Mouse (Mus musculus): ENCODE results near the gene Apol11b. TPM values are rescaled to one million over a fixed set of nuclear protein-coding genes. Genes with fewer than 3 reads are reported as not detected.
"Not testable (repeated sequence)": the region's sequence is repeated elsewhere in the genome, so short reads cannot be mapped to it uniquely, and the experiment has no call there.

Gene Apol11b
- 1 to 10 TPM; 2.5 to 2.8 TPM for total RNA-seq (2021)
- long read RNA-seq, experiment 1, result 0 reads
- long read RNA-seq, experiment 2, partial matches to known transcripts, result 0 of 1 reads
- long read RNA-seq, experiment 2, other reads (novel, unspliced or antisense), result 1 of 1 reads

GRCm38 (mm10) chr15:77643176-77643575 lies at the start of gene Apol11b:
Gene Apol11b (minus strand): TSS chr15:77643286.
- not testable (repeated sequence) for DNase-seq

DNA sequence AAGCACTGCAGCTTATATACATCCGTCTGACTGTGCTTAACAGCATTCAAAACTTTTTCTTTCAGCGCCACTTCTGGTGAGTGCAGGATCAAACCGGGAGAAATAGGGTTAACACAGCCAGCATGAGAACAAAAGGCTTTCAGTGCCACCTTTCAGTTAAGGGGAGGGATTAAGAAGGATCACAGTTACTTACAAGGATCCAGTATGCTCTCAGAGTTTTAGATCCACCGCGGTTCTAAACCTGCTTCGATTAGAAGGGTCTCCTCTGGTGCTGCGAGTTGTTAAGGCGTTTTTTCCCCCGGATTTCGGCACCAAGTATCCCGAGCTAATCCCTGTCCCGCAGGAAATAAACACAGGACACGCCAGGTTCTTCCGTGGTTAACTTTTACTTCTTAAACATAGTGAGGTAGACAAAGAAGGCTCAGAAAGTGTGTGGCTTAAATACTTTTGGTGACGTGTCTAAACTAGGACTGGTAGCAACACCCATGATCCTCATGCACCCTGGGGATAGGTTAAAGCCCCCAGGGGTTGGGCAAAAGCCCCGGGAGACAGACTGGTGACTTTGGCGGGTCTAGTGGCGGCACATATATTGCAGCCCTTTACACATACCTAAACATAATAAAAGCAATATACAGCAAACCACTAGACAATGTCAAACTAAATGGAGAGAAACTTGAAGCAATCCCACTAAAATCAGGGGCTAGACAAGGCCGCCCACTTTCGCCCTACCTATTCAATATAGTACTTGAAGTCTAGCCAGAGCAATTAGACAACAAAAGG lies 48.6 kb upstream of the Apol11b start:
- DNase-seq, result not testable (repeated sequence)

- DNase-seq, result peak; percentile 18 to 69
These were observed 40.9 kb upstream of the Apol11b start for GRCm38 (mm10) chr15:77683944-77684343.

DNA sequence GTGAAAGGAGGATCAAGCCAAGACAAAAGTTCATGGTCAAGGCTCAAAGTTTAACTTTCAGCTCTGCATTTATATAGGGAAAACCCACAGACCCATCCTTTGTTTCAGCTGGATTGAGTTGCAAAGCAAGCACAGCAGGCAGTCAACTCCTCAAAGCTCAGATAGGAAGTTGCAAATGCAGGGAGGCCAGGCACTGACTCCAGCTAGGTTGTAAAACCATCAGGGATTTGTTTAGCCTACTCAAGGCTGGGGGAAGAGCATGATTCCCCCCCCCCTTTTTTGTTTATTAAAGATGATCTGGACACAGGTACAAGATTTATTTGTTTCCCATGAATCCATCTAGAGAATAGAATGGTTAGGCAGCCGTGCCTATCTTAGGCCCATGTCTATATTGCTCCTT lies 31.0 kb upstream of the Apol11b start:
- DNase-seq, result not testable (repeated sequence)

- peak in 1 of 2 experiments; percentile 1 for DNase-seq
These were observed 18.8 kb upstream of the Apol11b start for GRCm38 (mm10) chr15:77661841-77662240.

DNA sequence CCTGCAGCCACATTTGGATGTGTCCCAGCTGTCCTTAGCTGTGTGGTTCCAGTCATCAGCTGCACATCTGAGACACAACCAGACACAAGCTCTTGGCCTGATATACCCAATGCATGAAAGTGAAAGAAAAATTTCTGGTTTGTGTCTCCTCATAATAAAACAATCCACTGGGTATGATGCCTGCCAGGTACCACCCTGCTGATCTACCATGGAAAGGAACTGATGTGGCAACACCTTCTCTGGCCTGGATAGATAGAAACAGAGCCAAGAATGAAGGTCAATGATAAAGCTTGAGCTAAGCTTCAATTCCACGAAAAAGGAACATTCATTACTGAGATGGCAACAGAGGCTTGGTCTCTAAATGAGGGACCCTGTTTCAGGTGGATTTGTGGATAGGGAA lies 16.7 kb upstream of the Apol11b start:
- DNase-seq, result not testable (repeated sequence)

DNA sequence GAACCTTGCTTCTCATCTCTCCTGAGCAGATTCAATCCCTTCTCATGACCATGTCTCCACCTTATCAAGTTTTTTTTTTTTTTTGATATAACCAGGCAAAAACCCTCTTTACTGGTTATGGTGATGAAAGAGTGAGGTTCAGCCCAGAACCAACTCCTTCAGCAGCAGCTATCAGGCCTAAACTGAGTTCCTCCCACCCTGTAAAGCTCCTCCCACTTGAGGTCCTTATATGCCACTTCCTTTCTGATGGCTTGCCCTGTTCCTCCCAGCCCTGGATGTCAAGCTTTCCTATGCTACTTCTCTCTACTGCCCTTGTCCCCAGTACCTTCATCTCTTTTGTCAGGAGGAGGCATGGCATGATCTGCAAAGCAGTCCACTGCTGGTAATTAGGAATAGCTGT lies 8.1 kb upstream of the Apol11b start:
- DNase-seq, result not testable (repeated sequence)

DNA sequence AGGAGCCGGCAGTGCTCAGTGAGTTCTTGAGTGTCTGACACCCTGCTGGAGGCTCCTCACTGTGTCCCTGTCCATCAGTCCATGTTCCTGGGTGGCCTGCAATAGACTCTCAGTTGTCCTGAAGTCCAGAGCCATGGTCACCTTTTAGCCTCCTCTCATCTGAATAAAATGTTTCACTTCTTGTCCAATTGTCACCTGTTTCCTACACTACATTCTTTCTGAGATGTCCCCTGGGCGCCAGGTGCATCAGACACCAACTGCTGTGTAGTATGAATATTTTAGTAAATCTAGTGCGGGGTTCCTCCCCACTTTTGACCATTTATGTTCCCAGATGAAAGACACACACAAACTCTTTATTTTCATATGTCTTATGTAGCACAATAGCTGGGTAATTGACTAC lies 13.3 kb downstream of the Apol11b start:
- DNase-seq, result not testable (repeated sequence)

- DNase-seq, result not testable (repeated sequence)
These were observed 14.4 kb downstream of the Apol11b start for GRCm38 (mm10) chr15:77628647-77629046.

DNA sequence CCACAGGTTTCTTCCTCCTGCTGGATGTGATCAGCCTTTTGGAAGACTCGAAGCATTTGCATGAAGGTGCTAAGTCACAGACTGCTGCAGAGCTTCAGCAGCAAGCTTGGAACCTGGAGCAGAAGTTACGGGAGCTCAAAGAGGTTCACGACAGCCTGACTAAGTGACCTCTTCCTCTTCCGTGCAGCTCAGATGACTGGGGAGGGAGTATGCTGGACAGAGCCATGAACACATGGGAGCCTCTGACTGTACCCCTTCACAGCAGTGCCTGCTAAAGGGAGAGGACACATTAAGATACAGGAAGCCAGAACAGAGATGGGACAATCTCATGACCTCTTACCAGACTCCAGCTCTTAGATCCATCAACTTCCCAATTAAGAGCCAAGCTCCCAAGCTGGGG lies 16.6 kb downstream of the Apol11b start:
- DNase-seq, result not testable (repeated sequence)

DNA sequence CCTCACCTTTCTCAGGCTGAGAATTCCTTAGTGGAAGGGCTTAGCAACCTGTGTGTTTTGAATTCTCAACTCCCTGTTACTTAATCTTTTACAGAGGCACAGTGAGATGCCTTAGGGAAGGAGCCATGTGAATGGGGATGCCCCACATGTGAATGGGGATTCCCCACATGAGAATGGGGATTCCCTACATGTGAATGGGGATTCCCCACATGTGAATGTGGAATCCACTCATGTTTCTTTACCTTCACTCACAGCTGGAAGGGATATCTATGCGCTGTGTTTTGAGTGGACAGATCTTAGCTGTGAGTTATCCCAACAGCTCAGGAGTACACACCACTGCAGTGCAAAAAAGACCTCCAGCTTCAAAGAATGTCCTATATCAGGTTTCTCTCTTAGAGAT lies 18.4 kb downstream of the Apol11b start:
- no peak for DNase-seq

DNA sequence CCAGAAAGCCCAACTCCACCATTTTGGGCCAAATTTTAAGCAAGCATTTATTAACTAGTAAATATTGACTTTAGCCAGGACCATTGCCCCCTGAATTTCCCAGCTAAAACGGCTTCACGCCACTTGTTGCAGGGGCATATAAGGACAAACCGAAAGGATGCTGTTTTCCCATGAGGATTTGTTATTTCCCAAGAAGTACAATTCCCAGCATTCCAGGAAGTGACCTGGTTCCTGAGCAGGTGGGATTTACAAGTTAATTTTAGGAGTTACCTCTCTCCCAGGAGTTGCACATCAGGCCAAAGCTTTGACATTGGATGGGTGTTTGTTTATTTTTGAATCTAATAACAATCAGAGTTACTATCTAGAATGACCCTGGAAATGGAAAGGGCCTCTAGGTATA lies 37.0 kb downstream of the Apol11b start:
- peak in 1 of 2 experiments; percentile 32 for DNase-seq

DNA sequence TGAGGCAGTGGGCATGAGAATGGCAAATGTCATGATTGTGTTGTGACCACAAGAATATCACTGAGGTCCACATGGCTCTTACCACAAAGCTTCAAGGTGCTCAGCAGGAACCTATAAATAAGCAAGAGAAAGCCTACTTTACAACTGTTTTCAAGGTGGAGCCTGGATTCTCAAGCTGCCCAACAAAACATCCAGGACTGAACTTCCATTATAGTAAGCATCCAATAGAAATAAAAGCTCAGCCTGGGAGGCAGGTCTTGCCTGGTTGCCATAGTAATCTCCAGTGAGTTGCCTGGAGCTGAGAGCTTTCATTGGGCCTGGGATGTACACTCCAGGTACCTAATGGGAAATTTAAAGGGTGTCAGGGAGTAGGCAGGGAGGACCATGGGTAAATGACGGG lies 44.1 kb downstream of the Apol11b start, which contains the start of gene Gm36245:
Gm36245 (plus strand) TSS at position 301 of the 400 bp plus-strand sequence.
- no peak for DNase-seq

- peak in 1 of 2 experiments; percentile 58 for DNase-seq
These were observed 44.7 kb downstream of the Apol11b start for GRCm38 (mm10) chr15:77598429-77598828.

GRCm38 (mm10) chr15:77595961-77596360 lies 47.1 kb downstream of the Apol11b start, which contains the start of gene Apol10b:
Gene Apol10b (minus strand): TSS chr15:77596125.
- DNase-seq, result no peak

DNA sequence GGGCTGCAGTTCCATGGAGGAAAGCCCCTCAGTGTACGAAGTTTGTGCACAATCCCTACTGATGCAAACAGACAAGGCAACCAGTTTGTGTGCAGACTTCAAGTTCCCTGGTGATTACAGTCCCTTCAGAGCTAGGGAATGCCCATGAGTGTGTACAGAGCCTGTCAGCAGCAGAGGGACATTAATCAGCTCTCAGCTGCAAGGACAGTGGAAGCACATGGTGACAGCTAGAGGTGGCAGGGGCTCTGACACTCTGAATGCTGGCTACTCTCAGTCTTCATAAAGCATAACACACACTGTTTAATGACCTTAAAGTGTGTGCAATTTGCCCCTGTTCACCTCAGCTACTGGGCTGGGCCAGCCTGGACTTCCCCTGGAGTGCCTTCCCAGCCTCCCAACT lies 49.5 kb downstream of the Apol11b start:
- DNase-seq, result no peak

DNA sequence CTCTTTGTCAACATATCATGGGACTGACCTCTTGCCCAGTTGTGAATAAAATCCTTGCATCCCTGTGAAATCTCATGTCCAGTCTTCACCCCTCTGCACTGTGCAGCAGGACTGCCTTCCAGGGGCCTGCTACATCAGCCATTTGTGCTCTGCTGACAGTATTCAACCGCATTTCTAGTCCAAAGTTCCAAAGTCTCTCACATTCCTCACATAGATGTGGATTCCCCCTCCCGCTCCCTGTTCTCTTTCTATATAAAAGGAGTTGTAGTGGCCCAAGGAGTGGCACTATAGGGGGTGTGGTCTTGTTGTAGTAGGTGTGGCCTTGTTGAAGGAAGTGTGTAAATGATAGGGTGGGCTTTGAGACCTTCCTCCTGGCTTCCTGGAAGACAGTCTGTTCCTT lies 52.2 kb downstream of the Apol11b start:
- no peak for DNase-seq

DNA sequence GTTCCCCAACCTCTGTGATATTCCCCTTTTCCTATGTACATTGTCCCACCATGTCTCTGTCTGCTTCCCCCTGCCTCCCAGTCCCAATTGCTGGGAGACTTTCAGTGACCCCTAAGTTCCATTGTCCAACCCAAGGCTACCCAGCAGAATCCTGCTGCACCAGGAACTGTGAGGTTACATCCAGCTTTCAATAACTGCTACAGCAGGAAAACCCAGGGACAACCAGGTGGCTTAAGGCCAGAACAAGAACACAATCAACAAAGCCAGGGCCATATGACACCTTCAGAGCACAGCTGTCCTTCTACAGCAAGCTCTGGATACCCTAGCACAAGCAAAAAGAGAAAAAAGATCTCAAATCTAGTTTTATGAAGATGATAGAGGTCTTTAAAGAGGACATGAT lies 54.1 kb downstream of the Apol11b start:
- DNase-seq, result no peak

- DNase-seq, result peak; percentile 51 to 62
These were observed 56.1 kb downstream of the Apol11b start for GRCm38 (mm10) chr15:77587026-77587425.

Data from heart, adult 18-20 months (tissue).